Mouse (Mus musculus): ENCODE measurements around the gene Gm3952.

DNA sequence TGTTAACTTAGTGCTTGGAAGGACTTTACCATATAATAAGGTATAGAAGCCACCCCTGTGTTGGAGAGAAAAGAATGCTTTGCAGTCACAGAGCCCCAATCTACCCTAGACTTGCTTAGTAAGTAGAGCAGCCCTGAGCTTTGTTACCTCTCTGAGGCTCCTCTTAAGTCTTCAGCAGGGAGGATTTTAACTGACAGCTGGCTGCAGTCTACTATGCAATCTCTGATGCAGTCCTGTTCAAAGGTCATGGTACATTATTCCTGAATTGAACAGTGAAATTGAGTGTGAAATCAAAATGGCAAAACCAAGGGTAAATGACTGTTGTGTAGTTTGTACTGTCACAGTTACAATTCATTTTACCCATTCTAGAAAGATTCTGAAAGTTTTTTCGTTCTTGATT is 71.3 kb downstream of the Gm3952 start:
- TF ChIP-seq POLR2A (IDR thresholded peaks at IDR 0.05; ENCODE audit: borderline replicate concordance, extremely low read depth, insufficient read depth, insufficient read length, poor library complexity, severe bottlenecking), result no peak
- TF ChIP-seq CTCF (IDR thresholded peaks at IDR 0.05; ENCODE audit: borderline replicate concordance, extremely low read depth, insufficient read depth, insufficient read length), result no peak
